Mouse (Mus musculus) hindbrain, embryonic 14.5 days (tissue): ENCODE data around the gene Frem2. TPM values are rescaled to one million over a fixed set of nuclear protein-coding genes. Genes with fewer than 3 reads are reported as not detected.

Source experiments
- ATAC-seq: fragments of 200-750 bp; cut with Nextera tagmentation; 2 replicates; pipeline ENCODE4 v1.8.0; 2017; ENCODE audit warnings: moderate number of reproducible peaks, mild to moderate bottlenecking, moderate TSS enrichment, moderate library complexity; ENCODE audit not compliant: low FRiP score
- DNase-seq: peaks from one replicate; pipeline ENCODE4 v3.0.0-alpha.2; 2015; ENCODE audit warnings: low spot score
- H3K27ac ChIP-seq: fragments of 300-500 bp; sonication (generic); 2 replicates; pipeline ENCODE4 v1.5.1; 2014; ENCODE audit warnings: mild to moderate bottlenecking, moderate library complexity
- H3K27me3 ChIP-seq: fragments of 300-500 bp; sonication (generic); 2 replicates; pipeline ENCODE4 v1.6.1; 2014; ENCODE audit warnings: mild to moderate bottlenecking, low read length, mixed read lengths; ENCODE audit not compliant: control insufficient read depth, insufficient read depth
- H3K36me3 ChIP-seq: fragments of 300-500 bp; sonication (generic); replicated peaks from 2 replicates; pipeline ENCODE4 v1.6.1; 2014; ENCODE audit not compliant: control insufficient read depth, insufficient read depth
- H3K4me1 ChIP-seq: fragments of 300-500 bp; sonication (generic); replicated peaks from 2 replicates; pipeline ENCODE4 v1.6.1; 2014; ENCODE audit warnings: antibody characterized with exemption, low read length, mixed read lengths; ENCODE audit not compliant: control insufficient read depth, insufficient read depth
- H3K4me2 ChIP-seq: fragments of 300-500 bp; sonication (generic); replicated peaks from 2 replicates; pipeline ENCODE4 v1.6.1; 2014; ENCODE audit warnings: mild to moderate bottlenecking, moderate library complexity
- H3K4me3 ChIP-seq: fragments of 300-500 bp; sonication (generic); replicated peaks from 2 replicates; pipeline ENCODE4 v1.5.1; 2014; ENCODE audit warnings: mild to moderate bottlenecking, low read length
- H3K9ac ChIP-seq: fragments of 300-500 bp; sonication (generic); 2 replicates; pipeline ENCODE4 v1.6.1; 2014
- H3K9me3 ChIP-seq: fragments of 300-500 bp; sonication (generic); 2 replicates; pipeline ENCODE4 v1.6.1; 2016; ENCODE audit warnings: low read length; ENCODE audit not compliant: control insufficient read depth
- WGBS: fragments of 180-500 bp; shearing (Covaris S2); extraction: QIAGEN DNeasy Blood & Tissue Kit; methylation state at CpG from one replicate; pipeline ENCODE4 v1.1.7; 2014; 5-methylcytosine and 5-hydroxymethylcytosine counted together
- polyA plus RNA-seq: library from polyadenylated mRNA; unstranded; fragments of >200 nt; fragmentation: Nextera tagmentation; extraction: Ambion mirVana; gene quantifications from 2 replicates; pipeline ENCODE4 v1.2.1, GENCODE M21; 2014

Gene Frem2
- polyA plus RNA-seq, 1 experiment from 2014 or later: 2.7 TPM

DNA sequence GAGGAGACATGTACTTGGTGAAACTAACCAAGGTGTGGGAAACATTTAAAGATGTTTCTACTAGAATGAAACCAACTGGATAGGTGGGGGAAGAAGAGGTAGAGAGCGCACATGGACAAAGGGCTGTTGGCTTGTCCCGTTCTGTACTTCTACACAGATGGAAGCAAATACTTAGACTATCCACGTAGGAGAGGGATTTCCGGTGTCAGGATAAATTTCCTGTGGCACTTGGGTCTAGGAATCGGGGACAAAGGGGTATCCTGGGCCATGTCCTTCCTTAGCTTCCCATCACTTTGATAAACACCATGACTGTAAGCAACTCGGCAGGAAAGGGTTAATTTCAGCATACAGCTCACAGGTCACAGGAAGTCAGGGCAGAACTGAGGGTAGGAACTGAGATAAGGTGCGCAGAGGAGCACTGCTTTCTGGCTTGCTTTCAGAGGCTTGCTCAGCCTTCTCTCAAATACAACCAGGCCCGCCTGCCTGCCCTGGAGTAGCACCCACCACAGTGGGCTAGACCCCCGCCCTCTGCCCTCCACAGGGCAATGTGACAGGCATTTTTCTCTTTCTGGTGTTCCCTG is 170.1 kb downstream of the Frem2 start:
- no peaks in the 10 kb centered on the region for H3K27me3 ChIP-seq
- H3K27ac ChIP-seq: no peak overlapping the region
- no peak for ATAC-seq
- no peaks in the 10 kb centered on the region for H3K4me1 ChIP-seq
- H3K4me3 ChIP-seq: no peak overlapping the region
- DNase-seq: no peak
- no peaks in the 10 kb centered on the region for H3K9me3 ChIP-seq
- H3K9ac ChIP-seq: no peak overlapping the region
- H3K4me2 ChIP-seq: no peak overlapping the region
- 76% methylated on average over 9 of the region's 9 CpGs for WGBS
- peaks cover 9% of the 10 kb centered on the region for H3K36me3 ChIP-seq

- 80% methylated on average over 10 of the region's 10 CpGs for WGBS
- Histone ChIP-seq H3K4me2 (no peak overlapping the region), H3K9ac (no peak overlapping the region), H3K4me1 (no peaks in the 10 kb centered on the region), H3K27ac (no peak overlapping the region), H3K4me3 (no peak overlapping the region), H3K9me3 (no peaks in the 10 kb centered on the region), H3K36me3 (peaks cover 13% of the 10 kb centered on the region), H3K27me3 (no peaks in the 10 kb centered on the region)
- DNase-seq (no peak), ATAC-seq (no peak)
Observed at GRCm38 (mm10) chr3:53486561-53486960, 170.6 kb downstream of the Frem2 start.

DNA sequence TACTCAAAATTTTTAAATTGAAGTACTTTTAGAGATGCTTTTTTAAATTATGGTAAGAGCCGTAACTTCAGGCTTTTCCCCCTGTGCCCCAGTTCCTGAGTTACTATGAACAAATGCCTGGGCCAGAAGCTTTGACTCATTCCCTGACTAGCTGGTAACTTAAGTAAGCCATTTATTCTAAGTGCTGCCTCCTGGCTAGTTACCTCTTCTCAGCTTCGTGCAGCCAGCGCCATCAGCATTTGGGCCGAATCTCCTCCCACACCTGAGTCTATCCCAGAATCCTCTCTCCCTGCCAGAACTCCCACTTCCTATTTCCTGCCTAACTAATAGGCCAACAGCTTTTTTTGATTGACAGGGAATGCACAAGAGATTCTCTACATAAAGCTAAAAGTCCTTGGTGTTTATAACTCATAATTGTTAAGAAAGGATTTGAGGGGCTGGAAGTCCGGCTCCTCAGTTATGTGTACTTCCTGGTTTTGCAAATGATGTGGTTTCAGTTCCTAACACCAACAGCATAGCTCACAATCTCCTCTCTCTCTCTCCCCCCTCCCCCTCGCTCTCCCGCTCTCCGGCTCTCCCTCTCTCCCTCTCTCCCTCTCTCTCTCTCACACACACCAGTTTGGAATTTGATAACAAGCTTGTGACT is 173.6 kb downstream of the Frem2 start:
- H3K4me3 ChIP-seq: no peak overlapping the region
- ATAC-seq: no peak
- H3K36me3 ChIP-seq: peaks cover 41% of the 10 kb centered on the region
- H3K4me2 ChIP-seq: no peak overlapping the region
- no peak for DNase-seq
- WGBS: 91% methylated on average over 8 of the region's 8 CpGs
- no peak overlapping the region for H3K9ac ChIP-seq
- no peaks in the 10 kb centered on the region for H3K27me3 ChIP-seq
- no peaks in the 10 kb centered on the region for H3K4me1 ChIP-seq
- H3K27ac ChIP-seq: no peak overlapping the region
- no peaks in the 10 kb centered on the region for H3K9me3 ChIP-seq

DNA sequence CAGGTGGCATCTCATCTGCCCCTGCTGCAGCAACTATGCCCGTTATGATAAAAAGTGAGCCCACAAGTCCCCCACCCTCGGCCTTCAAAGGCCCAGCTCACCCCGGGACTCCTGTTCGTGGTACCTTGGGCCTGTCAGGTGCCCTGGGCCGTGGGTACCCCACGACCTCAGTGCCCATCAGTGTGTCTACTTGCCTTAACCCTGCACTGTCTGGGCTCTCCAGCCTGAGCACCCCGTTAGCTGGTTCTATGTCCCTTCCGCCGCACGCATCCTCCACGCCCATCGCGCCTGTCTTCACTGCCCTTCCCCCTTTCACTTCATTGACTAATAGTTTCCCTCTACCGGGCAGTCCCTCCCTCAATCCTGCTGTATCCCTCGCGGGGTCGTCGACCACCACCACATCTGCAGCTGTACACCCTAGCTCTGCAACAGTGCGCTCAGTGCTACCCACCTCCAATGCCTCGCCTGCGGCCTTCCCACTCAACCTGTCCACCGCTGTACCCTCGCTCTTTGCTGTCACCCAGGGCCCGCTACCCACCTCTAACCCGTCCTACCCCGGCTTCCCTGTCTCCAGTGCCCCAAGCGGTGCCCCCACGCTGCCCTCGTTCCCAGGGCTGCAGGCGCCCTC is 178.6 kb downstream of the Frem2 start:
- Histone ChIP-seq H3K9ac (no peak overlapping the region), H3K4me2 (no peak overlapping the region), H3K27ac (no peak overlapping the region), H3K4me1 (no peaks in the 10 kb centered on the region), H3K36me3 (peaks cover 86% of the 10 kb centered on the region), H3K4me3 (no peak overlapping the region), H3K9me3 (no peaks in the 10 kb centered on the region), H3K27me3 (no peaks in the 10 kb centered on the region)
- 97% methylated on average over 30 of the region's 30 CpGs for WGBS
- ATAC-seq (no peak; the same call in 1 of the 2 replicates), DNase-seq (no peak)

DNA sequence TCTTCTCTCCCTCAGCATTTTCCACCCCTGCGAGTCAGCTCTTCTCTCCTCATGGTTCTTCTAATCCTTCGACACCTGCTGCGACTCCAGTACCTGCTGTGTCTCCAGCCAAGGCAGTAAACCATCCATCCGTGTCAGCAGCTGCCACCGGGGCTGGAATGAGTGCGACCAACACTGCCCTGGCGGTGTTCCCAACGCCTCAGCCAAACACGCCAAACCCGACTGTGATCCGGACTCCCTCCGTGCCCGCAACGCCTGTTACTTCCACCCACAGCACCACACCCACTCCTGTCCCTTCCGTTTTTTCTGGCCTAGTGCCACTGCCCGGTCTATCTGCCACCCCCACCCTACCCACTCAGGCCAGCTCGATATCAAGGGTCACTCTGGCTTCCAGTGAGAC is 179.7 kb downstream of the Frem2 start:
- H3K36me3 ChIP-seq: peaks cover 91% of the 10 kb centered on the region
- no peak overlapping the region for H3K9ac ChIP-seq
- no peak overlapping the region for H3K27ac ChIP-seq
- DNase-seq (no peak), ATAC-seq (no peak; the same call in 1 of the 2 replicates)
- H3K4me3 ChIP-seq: no peak overlapping the region
- no peak overlapping the region for H3K4me2 ChIP-seq
- no peaks in the 10 kb centered on the region for H3K27me3 ChIP-seq
- H3K9me3 ChIP-seq: no peaks in the 10 kb centered on the region
- H3K4me1 ChIP-seq: no peaks in the 10 kb centered on the region
- WGBS: 81% methylated on average over 17 of the region's 17 CpGs

DNA sequence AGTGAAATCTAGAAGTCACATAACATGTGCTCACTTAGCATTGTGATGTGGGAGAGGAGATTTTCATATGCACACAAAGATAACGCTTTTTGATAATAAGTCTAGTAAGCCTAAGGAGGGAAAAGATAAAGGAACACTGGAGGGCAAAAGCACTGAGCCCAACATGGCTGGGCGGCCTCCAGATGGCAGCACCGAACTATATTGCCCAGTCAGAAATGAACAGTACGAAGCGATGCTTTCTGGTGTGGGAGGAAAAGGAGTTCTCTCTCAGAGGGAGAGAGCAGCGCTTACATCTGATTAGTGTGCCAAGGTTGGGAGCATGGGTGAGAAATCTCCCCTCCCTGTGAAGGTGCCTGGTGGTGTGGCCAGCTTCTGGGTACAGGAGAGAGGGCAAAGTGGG is 181.3 kb downstream of the Frem2 start:
- Histone ChIP-seq H3K9me3 (no peaks in the 10 kb centered on the region), H3K36me3 (peaks cover 93% of the 10 kb centered on the region), H3K4me1 (no peaks in the 10 kb centered on the region), H3K9ac (no peak overlapping the region), H3K27me3 (no peaks in the 10 kb centered on the region), H3K27ac (no peak overlapping the region), H3K4me3 (no peak overlapping the region), H3K4me2 (no peak overlapping the region)
- ATAC-seq (peak; percentile 66; the same call in 1 of the 2 replicates), DNase-seq (peak; percentile 67)
- 58% methylated on average over 6 of the region's 6 CpGs for WGBS

DNA sequence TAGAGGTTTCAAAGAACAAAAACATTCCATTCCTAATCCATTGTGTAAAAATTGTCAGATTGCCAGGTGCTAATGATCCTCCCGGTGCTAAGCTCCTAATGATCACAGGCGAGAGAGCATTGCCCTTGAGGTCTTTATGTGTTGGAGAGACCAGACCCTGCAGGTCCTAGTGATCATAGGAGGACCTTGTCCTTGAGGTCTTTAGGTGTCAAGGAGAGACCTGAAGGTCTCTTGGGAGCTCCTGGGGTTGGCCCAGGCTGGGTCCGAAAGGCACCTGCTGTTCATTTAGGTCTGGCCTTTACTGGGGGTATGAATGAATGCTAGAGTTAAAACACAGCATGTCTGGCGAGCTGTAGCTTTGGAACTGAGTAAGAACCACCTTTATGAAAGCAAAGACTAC is 183.0 kb downstream of the Frem2 start:
- Histone ChIP-seq H3K27me3 (no peaks in the 10 kb centered on the region), H3K9ac (no peak overlapping the region), H3K4me2 (no peak overlapping the region), H3K4me3 (no peak overlapping the region), H3K9me3 (no peaks in the 10 kb centered on the region), H3K27ac (no peak overlapping the region), H3K36me3 (peaks cover 94% of the 10 kb centered on the region), H3K4me1 (no peaks in the 10 kb centered on the region)
- no peak for DNase-seq
- no peak for ATAC-seq
- 75% methylated on average over 4 of the region's 4 CpGs for WGBS

GRCm38 (mm10) chr3:53472061-53472460 is 185.1 kb downstream of the Frem2 start:
- no peaks in the 10 kb centered on the region for H3K27me3 ChIP-seq
- H3K27ac ChIP-seq: no peak overlapping the region
- DNase-seq (no peak), ATAC-seq (no peak)
- no peaks in the 10 kb centered on the region for H3K9me3 ChIP-seq
- H3K9ac ChIP-seq: no peak overlapping the region
- 97% methylated on average over 5 of the region's 5 CpGs for WGBS
- peaks cover 72% of the 10 kb centered on the region for H3K36me3 ChIP-seq
- H3K4me3 ChIP-seq: no peak overlapping the region
- H3K4me1 ChIP-seq: peaks cover 4% of the 10 kb centered on the region
- H3K4me2 ChIP-seq: no peak overlapping the region

- Histone ChIP-seq H3K9me3 (no peaks in the 10 kb centered on the region), H3K27me3 (no peaks in the 10 kb centered on the region), H3K36me3 (peaks cover 53% of the 10 kb centered on the region), H3K4me2 (no peak overlapping the region), H3K4me3 (no peak overlapping the region), H3K9ac (no peak overlapping the region), H3K4me1 (peaks cover 28% of the 10 kb centered on the region), H3K27ac (no peak overlapping the region)
- 92% methylated on average over 5 of the region's 5 CpGs for WGBS
- no peak for DNase-seq
- ATAC-seq: no peak
Observed at GRCm38 (mm10) chr3:53469650-53470049, 187.5 kb downstream of the Frem2 start.
